Mouse (Mus musculus) megakaryocyte, adult 5-6 weeks (primary cell): ENCODE results near the gene Olfr186. TPM values are rescaled to one million over a fixed set of nuclear protein-coding genes. Genes with fewer than 3 reads are reported as not detected.
"Not testable (repeated sequence)": the region's sequence is repeated elsewhere in the genome, so short reads cannot be mapped to it uniquely, and the experiment has no call there.

Source experiments
- ATAC-seq: 2 replicates; pipeline ENCODE4 v1.8.0; 2016; ENCODE audit warnings: mild to moderate bottlenecking, inconsistent platforms; ENCODE audit not compliant: poor library complexity, severe bottlenecking
- total RNA-seq, 2 experiments: library from RNA; stranded (forward) in 1 of 2; stranded (reverse) in 1 of 2; fragments of 153-499, 151-499 nt in 1 of 2; fragments of 221-1000, 200-1000 nt in 1 of 2; gene quantifications; 2 replicates each; pipeline versions ENCODE4 v1.2.3 to v1.2.4; 2015 to 2017

The Olfr186 gene
- total RNA-seq (2015) = not detected in 2 replicates
- not detected in 2 replicates for total RNA-seq (2017)

DNA sequence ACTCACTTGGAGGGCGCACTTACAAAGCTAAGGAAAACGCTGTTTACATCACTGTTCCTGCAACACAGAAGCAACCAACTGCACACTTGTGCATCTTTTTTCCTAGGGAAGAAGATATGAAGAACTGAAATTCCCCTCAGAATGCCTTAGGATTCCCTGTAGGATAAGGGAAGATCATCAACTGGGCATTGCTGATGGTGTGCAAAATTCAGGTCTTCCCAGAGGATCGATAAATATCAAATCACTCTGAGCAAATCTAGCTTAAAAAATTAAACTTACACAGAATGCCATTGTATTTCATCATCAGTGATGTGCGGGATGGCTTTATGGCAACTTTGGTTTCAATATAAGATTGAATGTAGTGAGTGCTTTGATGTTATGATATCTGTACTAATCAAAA lies at the start of gene Olfr186:
Gene Olfr186, minus strand, starts transcription at position 101 of the 400 bp plus-strand sequence.
- ATAC-seq = no peak

DNA sequence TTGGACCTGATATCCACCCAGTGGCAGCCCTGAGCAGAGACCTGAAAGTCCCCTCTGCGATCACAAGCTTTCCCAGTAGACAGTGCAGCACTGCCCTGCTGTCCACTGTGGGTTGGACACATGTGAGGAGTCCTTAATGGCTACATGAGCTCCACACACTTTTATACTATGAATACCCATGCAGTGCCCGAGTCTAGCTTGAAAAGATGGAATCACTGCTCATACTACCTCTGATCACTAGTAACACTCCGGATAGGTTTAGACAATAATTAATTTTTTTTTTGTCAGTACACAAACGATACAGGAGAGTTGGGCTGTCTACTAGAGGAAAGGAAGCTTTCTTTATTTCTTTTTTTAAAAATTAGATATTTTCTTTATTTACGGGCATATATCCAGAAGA lies 47.8 kb upstream of the Olfr186 start, which contains the start of gene Olfr190:
Gene Olfr190, minus strand, starts transcription at position 101 of the 400 bp plus-strand sequence.
- no peak for ATAC-seq

DNA sequence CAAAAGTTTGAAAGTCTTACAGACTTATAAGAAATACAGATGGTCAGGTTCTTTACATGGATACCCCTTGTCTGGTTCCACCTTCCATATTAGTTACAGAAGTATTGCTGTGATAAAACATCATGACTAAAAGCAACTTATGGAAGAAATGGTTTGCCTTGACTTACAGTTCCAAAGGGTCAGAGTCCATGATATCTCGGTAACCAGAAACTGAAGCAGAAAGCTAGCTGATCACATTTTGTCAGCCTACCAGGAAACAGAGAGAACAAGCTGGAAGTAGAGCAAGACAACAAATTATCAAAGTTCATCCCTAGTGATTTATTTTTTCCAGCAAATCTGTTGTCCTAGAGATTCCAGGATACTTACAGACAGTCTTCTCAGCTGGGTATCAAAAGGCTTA lies 43.4 kb upstream of the Olfr186 start:
- no peak for ATAC-seq

DNA sequence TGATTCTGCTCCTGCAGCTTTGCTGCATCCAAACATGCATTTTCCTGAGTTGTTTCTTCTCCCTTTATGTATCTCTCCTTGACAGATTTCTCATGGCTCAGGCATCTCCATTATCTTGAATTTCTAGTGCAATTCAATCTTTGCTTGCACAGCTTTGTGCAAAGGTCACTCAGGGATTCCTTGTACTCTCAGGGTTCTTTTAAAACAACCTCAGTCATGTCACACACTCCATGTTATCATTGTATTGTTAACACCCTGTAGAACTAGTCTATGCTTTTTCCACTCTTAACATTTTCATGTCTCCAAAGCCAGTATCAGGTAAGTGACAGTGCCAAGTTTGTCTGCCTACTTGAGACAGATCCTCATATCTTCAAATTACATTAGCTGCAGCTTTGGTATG lies 41.7 kb upstream of the Olfr186 start:
- no peak for ATAC-seq

DNA sequence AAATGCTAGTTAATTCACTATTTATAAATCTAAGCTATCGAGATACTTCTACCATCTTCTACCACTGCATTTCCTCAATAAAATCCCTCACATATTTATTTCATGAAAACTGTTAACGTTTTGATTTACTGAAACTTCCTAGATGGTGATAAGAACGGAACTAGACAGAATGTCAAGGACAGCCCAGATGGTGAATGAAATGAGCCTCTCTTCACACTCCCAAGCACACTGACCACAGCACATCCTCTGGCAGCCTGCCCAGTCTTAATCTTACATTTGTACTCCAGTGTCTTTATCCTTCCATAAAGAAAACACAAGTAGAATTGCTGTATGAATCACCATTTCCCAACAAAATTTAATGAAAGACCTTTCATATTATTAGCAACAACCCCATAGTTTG lies 32.3 kb upstream of the Olfr186 start:
- ATAC-seq = not testable (repeated sequence)

DNA sequence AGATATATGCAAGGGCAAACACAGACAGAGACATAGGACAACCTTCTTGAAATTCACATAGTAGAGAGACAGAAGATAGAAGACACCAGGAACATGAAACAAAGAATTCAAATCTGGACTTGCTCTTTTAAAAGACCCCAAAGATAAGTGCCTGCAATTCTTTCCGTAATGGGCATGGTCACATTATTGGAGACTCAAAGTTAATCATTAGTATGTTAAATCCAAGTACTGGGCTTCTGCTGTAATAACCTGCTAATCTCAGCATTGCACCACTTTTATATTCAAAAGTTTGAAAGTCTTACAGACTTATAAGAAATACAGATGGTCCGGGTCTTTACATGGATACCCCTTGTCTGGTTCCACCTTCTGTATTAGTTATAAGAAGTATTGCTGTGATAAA lies 19.2 kb upstream of the Olfr186 start:
- ATAC-seq = not testable (repeated sequence)

DNA sequence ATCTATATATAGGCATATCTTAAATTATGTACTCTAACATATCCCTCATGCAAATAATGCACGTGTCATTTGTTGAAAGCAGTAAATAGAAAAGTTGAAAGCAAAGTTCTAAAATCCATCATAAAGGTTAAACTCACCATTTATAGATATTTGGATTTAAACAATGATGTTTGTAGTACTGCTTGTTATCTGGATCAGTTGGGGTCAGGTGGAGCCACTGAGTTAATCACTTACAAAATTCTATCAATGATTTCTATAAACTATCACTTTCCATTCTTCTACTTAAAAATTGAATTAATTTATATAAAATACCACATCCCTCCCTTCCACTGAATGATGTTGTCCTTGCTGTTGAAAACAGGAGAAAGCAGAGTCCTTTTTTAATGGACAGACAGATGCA lies 18.8 kb upstream of the Olfr186 start:
- no peak for ATAC-seq

DNA sequence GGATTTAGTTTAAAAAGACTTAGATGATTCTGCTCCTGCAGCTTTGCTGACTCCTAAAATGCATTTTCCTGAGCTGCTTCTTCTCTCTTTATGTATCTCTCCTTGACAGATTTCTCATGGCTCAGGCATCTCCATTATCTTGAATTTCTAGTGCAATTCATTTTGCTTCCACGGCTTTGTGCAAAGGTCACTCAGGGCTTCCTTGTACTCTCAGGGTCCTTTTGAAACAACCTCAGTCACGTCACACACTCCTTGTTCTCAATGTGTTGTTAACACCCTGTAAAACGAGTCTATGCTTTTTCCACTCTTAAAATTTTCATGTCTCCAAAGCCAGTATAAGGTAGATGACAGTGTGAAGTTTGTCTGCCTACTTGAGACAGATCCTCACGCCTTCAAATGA lies 17.5 kb upstream of the Olfr186 start:
- no peak for ATAC-seq

DNA sequence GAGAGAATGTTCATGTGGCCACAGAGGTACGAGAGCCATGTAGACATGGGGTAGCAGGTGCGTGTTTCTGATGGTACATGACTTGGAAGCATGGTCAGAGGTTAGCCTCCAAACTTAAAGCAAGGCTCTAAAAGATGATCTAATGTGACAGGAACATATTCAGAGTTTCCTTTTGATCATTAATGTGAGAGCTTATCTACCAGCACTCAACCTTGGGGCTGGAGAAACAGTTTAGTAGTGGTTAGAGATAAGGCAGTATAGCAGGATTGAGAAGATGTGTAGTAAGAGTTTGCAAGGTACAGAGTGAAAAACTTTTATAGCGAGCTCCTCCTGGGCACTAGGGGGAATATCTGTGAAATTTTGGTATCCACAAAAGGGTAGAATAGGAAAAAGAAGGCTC lies 15.7 kb upstream of the Olfr186 start:
- no peak for ATAC-seq

DNA sequence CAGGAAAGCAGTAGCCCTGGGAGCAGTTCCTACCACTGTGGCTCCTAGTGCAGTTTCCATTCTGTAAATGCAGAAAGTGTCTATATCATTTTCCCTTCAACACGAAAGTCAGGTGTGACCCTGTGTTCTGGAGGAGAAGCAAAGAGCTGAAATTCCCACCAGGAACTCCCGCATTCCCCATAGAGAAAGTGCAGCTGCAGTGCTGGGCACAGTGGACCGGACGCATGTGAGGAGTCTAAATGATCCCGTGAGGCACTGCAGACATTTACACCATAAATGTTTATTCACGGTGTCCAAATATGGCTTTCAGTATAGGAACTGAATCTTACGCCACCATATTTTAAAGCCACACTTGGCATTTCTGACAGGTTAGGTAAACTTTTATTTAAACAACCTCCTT lies 9.6 kb upstream of the Olfr186 start, which contains the start of gene Olfr187:
Gene Olfr187, minus strand, starts transcription at position 58 of the 400 bp plus-strand sequence.
- ATAC-seq = no peak

DNA sequence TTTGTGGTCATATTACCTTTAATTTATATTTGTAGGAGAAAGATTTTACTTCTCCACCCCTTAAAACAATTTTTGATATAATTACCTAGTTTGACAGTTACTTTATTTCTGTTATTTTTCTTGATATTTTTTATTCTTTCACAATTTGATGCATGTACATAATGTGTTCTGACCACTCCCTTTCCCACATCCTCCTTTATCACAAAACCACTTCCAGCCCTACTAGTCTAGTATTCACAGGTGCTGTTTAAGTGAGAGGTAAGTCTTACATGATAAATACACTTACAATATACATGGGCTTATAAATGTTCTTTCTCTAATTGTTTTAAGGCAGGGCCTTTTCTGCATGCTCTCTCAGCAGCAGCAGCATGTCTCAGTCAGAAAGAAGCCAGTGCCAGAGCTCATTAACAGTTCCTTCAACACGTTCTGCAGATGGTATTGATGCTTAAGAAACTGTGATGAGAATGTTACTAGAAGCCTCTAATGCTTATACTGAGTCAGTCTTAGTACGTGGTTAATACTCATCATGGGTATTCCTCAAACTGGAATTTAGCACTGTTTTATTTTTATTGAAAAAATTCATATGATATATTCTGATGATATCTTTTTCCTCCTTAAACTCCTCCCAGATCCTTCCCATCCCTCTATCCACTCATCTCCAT lies 16.6 kb downstream of the Olfr186 start:
- no peak for ATAC-seq

DNA sequence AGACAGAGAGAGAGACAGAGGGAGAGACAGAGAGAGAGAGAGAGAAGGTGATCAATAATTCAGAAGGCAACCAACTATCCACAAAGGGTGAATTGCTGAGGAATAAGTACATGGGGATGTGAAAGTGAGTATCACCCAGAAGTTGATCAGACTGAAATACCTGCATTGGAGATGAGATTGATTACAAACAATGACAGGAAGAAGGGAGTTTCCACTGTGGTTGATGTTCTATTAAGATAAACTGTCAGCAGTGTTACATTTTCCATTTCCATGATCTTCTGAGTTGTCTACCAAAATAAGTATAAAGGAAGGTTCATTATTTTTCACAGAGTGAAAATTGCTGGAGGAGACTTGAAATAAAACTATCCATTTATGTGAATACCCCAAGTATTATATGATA lies 22.9 kb downstream of the Olfr186 start:
- no peak for ATAC-seq

DNA sequence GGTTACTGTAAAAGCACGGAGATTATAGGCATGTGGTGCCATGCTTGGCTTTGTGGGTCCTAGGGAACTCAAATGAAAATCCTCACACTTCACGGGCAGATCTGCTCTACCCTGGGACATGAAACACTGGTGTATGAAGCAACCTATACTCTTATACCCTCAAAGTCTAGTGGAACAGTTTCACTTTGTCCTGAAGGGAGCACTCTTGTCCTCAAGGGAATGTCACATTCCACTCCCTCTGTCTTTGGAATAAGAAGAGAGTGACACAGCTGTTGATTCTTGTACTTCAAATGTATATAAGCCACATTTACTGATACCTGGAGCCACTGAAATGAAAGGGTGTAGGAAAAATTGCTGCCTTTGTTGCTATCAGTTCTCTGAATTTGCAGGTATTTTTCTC lies 35.0 kb downstream of the Olfr186 start, which contains the start of gene Olfr183:
Gene Olfr183, plus strand, starts transcription at position 301 of the 400 bp plus-strand sequence.
- ATAC-seq = no peak

Other genes starting within 250 kb of the Olfr186 start
- not detected in 2 replicates for gene Olfr173, start 230.0 kb downstream of the Olfr186 start, total RNA-seq (2015)
- not detected in 2 replicates for gene Olfr173, start 230.0 kb downstream of the Olfr186 start, total RNA-seq (2017)
- not detected in 2 replicates for gene Olfr175-ps1, start 203.5 kb downstream of the Olfr186 start, total RNA-seq (2015)
- gene Olfr175-ps1, start 203.5 kb downstream of the Olfr186 start, total RNA-seq (2017) = not detected in 2 replicates
- not detected in 2 replicates for gene Olfr177, start 155.5 kb downstream of the Olfr186 start, total RNA-seq (2015)
- not detected in 2 replicates for gene Olfr177, start 155.5 kb downstream of the Olfr186 start, total RNA-seq (2017)
- gene Olfr178, start 138.2 kb downstream of the Olfr186 start, total RNA-seq (2015) = not detected in 2 replicates
- not detected in 2 replicates for gene Olfr178, start 138.2 kb downstream of the Olfr186 start, total RNA-seq (2017)
- not detected in 2 replicates for gene Olfr181, start 101.5 kb downstream of the Olfr186 start, total RNA-seq (2015)
- not detected in 2 replicates for gene Olfr181, start 101.5 kb downstream of the Olfr186 start, total RNA-seq (2017)
- gene Olfr180, start 100.9 kb downstream of the Olfr186 start, total RNA-seq (2015) = not detected in 2 replicates
- gene Olfr180, start 100.9 kb downstream of the Olfr186 start, total RNA-seq (2017) = not detected in 2 replicates
- not detected in 2 replicates for gene Olfr183, start 34.9 kb downstream of the Olfr186 start, total RNA-seq (2015)
- not detected in 2 replicates for gene Olfr183, start 34.9 kb downstream of the Olfr186 start, total RNA-seq (2017)
- not detected in 2 replicates for gene Olfr187, start 9.5 kb upstream of the Olfr186 start, total RNA-seq (2015)
- gene Olfr187, start 9.5 kb upstream of the Olfr186 start, total RNA-seq (2017) = not detected in 2 replicates
- gene Olfr190, start 47.7 kb upstream of the Olfr186 start, total RNA-seq (2015) = not detected in 2 replicates
- gene Olfr190, start 47.7 kb upstream of the Olfr186 start, total RNA-seq (2017) = not detected in 2 replicates
- not detected in 2 replicates for gene Olfr191, start 59.5 kb upstream of the Olfr186 start, total RNA-seq (2015)
- gene Olfr191, start 59.5 kb upstream of the Olfr186 start, total RNA-seq (2017) = not detected in 2 replicates
- not detected in 2 replicates for gene Olfr193, start 81.6 kb upstream of the Olfr186 start, total RNA-seq (2015)
- gene Olfr193, start 81.6 kb upstream of the Olfr186 start, total RNA-seq (2017) = not detected in 2 replicates
- not detected in 2 replicates for gene Olfr194, start 90.8 kb upstream of the Olfr186 start, total RNA-seq (2015)
- gene Olfr194, start 90.8 kb upstream of the Olfr186 start, total RNA-seq (2017) = not detected in 2 replicates
- gene Olfr195, start 116.8 kb upstream of the Olfr186 start, total RNA-seq (2015) = not detected in 2 replicates
- gene Olfr195, start 116.8 kb upstream of the Olfr186 start, total RNA-seq (2017) = not detected in 2 replicates
- gene Olfr196, start 140.2 kb upstream of the Olfr186 start, total RNA-seq (2015) = not detected in 2 replicates
- gene Olfr196, start 140.2 kb upstream of the Olfr186 start, total RNA-seq (2017) = not detected in 2 replicates
- not detected in 2 replicates for gene Olfr198, start 173.2 kb upstream of the Olfr186 start, total RNA-seq (2015)
- gene Olfr198, start 173.2 kb upstream of the Olfr186 start, total RNA-seq (2017) = not detected in 2 replicates
- gene Olfr199, start 189.5 kb upstream of the Olfr186 start, total RNA-seq (2015) = not detected in 2 replicates
- gene Olfr199, start 189.5 kb upstream of the Olfr186 start, total RNA-seq (2017) = not detected in 2 replicates
- gene Olfr201, start 242.3 kb upstream of the Olfr186 start, total RNA-seq (2015) = not detected in 2 replicates
- not detected in 2 replicates for gene Olfr201, start 242.3 kb upstream of the Olfr186 start, total RNA-seq (2017)